Mouse (Mus musculus): ENCODE measurements around the gene Dcaf10.

Dcaf10 gene

GRCm38 (mm10) chr4:45341669-45342249 is at the start of gene Dcaf10:
TSS of gene Dcaf10 (plus strand) at chr4:45342101.
- DNase-seq (ENCODE audit: low read depth, low spot score): peak; percentile 93

- peak; percentile 93 for DNase-seq (ENCODE audit: low read depth, low spot score)
Measured at GRCm38 (mm10) chr4:45296662-45297564, 45.0 kb upstream of the Dcaf10 start, which contains the start of gene Trmt10b. TSS of gene Trmt10b (plus strand) at chr4:45297127.

- DNase-seq (ENCODE audit: low read depth, low spot score): no peak
Measured at GRCm38 (mm10) chr4:45305536-45305935, 36.4 kb upstream of the Dcaf10 start.

GRCm38 (mm10) chr4:45308046-45308445 is 33.9 kb upstream of the Dcaf10 start:
- DNase-seq (ENCODE audit: low read depth, low spot score): peak; percentile 74

GRCm38 (mm10) chr4:45308606-45309005 is 33.3 kb upstream of the Dcaf10 start:
- no peak for DNase-seq (ENCODE audit: low read depth, low spot score)

- DNase-seq (ENCODE audit: low read depth, low spot score): no peak
Measured at GRCm38 (mm10) chr4:45311056-45311455, 30.8 kb upstream of the Dcaf10 start.

GRCm38 (mm10) chr4:45320159-45320816 is 21.6 kb upstream of the Dcaf10 start:
- DNase-seq (ENCODE audit: low read depth, low spot score): peak; percentile 82

- DNase-seq (ENCODE audit: low read depth, low spot score): no peak
Measured at GRCm38 (mm10) chr4:45331139-45331538, 10.8 kb upstream of the Dcaf10 start.

- DNase-seq (ENCODE audit: low read depth, low spot score): peak; percentile 61
Measured at GRCm38 (mm10) chr4:45332466-45332865, 9.4 kb upstream of the Dcaf10 start.

GRCm38 (mm10) chr4:45341226-45341625 is 675 bp upstream of the Dcaf10 start:
- no peak for DNase-seq (ENCODE audit: low read depth, low spot score)

- DNase-seq (ENCODE audit: low read depth, low spot score): peak; percentile 51
Measured at GRCm38 (mm10) chr4:45342286-45343155, 620 bp downstream of the Dcaf10 start, which contains the start of gene Exosc3. TSS of gene Exosc3 (minus strand) at chr4:45342732.

GRCm38 (mm10) chr4:45356653-45357052 is 14.8 kb downstream of the Dcaf10 start:
- DNase-seq (ENCODE audit: low read depth, low spot score): no peak

- DNase-seq (ENCODE audit: low read depth, low spot score): no peak
Measured at GRCm38 (mm10) chr4:45371261-45371660, 29.4 kb downstream of the Dcaf10 start.

GRCm38 (mm10) chr4:45374879-45375278 is 33.0 kb downstream of the Dcaf10 start:
- DNase-seq (ENCODE audit: low read depth, low spot score): no peak

- no peak for DNase-seq (ENCODE audit: low read depth, low spot score)
Measured at GRCm38 (mm10) chr4:45376573-45376972, 34.7 kb downstream of the Dcaf10 start.

GRCm38 (mm10) chr4:45380903-45381580 is 39.1 kb downstream of the Dcaf10 start:
- peak; percentile 63 for DNase-seq (ENCODE audit: low read depth, low spot score)

- DNase-seq (ENCODE audit: low read depth, low spot score): peak; percentile 30
Measured at GRCm38 (mm10) chr4:45382133-45382532, 40.2 kb downstream of the Dcaf10 start.

GRCm38 (mm10) chr4:45387296-45387695 is 45.4 kb downstream of the Dcaf10 start:
- DNase-seq (ENCODE audit: low read depth, low spot score): peak; percentile 62

- no peak for DNase-seq (ENCODE audit: low read depth, low spot score)
Measured at GRCm38 (mm10) chr4:45392099-45392498, 50.2 kb downstream of the Dcaf10 start.

GRCm38 (mm10) chr4:45392572-45392971 is 50.7 kb downstream of the Dcaf10 start:
- DNase-seq (ENCODE audit: low read depth, low spot score): no peak

GRCm38 (mm10) chr4:45392994-45393393 is 51.1 kb downstream of the Dcaf10 start:
- DNase-seq (ENCODE audit: low read depth, low spot score): no peak
